ENCODE assay signal across 9 mouse cellular contexts in the genomic region with DNA sequence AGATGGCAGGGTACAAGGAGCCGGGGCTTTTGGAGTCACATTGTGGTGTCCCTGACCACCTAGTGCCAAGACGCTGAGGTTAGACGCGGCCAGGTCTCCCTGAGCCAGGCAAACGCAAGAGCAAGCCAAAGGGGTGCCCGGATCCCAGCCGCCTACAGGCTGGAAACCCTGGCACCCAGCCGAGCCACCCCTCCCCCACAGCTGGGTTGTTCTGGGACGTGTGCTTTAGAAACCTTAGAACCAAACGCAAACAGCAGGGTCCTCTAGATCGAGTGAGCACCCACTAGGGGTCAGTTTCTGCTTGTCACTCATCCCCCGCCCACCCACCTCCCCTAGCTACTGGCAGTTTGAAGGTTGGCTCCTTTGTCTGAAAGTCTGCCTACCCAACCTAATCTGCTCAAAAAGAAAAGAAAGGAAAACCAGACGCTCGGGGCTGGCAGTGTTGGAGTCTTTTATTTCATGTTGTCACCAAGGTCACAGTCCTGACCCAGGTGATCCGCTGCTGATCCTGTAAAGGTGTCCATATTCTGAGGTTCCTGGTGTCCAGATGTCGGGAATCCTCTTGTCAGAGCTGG. TPM values are rescaled to one million over a fixed set of nuclear protein-coding genes. Genes with fewer than 3 reads are reported as not detected.
A peak's percentile ranks its signal among the peaks of the same experiment; 100 is the strongest.
DNase-seq lines count a peak whose midpoint lies in the region; ATAC-seq and TF ChIP-seq lines count a peak whose summit lies in the region.
"Had no signal": no experiment of that assay in that cellular context is flagged by ENCODE, and none has a peak within 500 bp of the region (broad histone marks: within the 10 kb centered on the region; RNA-seq: fewer than 3 reads in every experiment).

No protein-coding gene starts in this region.

- peaks cover 52% of the 10 kb centered on the region for H3K27me3 ChIP-seq in embryonic facial prominence, embryonic 10.5 days (replicated peaks; ENCODE audit: low read depth, poor library complexity, severe bottlenecking)
- peaks cover 3% of the 10 kb centered on the region; the same call in 1 of the 2 replicates for H3K27me3 ChIP-seq in heart, embryonic 14.5 days (ENCODE audit: control insufficient read depth, insufficient read depth, low read length)
- peaks cover 6% of the 10 kb centered on the region; the same call in 1 of the 2 replicates for H3K27me3 ChIP-seq in kidney, embryonic 16.5 days (ENCODE audit: insufficient read depth, low read length)
- H3K27me3 ChIP-seq in lung, postnatal 0 days (replicated peaks; ENCODE audit: insufficient read depth, low read length) = peaks cover 2% of the 10 kb centered on the region

- TF ChIP-seq CTCF in lung, postnatal 0 days (IDR thresholded peaks at IDR 0.05) = peak; percentile 47

- peak; percentile 20 to 76 for DNase-seq in left cerebral cortex, postnatal 10 days (ENCODE audit: extremely low spot score in 1 of 2, low spot score in 2 of 2)
- DNase-seq in left cerebral cortex, adult 8-10 months (ENCODE audit: low spot score in 2 of 2) = no peak
- peak; percentile 63 for DNase-seq in embryonic facial prominence, embryonic 10.5 days (ENCODE audit: low spot score)
- DNase-seq in lung, postnatal 0 days (ENCODE audit: low spot score) = peak; percentile 68
- peak; percentile 69 for DNase-seq in retina, postnatal 1 day

- peak overlapping the region; percentile 71 for H3K9ac ChIP-seq in heart, embryonic 14.5 days (ENCODE audit: low read length)
- peak overlapping the region; percentile 53 for H3K9ac ChIP-seq in kidney, embryonic 16.5 days (replicated peaks; ENCODE audit: low read length)
- H3K9ac ChIP-seq in lung, postnatal 0 days (replicated peaks; ENCODE audit: low read depth) = peak overlapping the region; percentile 36; the same call in 1 of the 2 replicates

- WGBS in embryonic facial prominence, embryonic 10.5 days = 4% methylated on average over 16 of the region's 16 CpGs
- 6% methylated on average over 16 of the region's 16 CpGs for WGBS in heart, embryonic 14.5 days
- WGBS in kidney, embryonic 16.5 days = 8% methylated on average over 16 of the region's 16 CpGs
- WGBS in lung, postnatal 0 days = 7% methylated on average over 16 of the region's 16 CpGs

- H3K27ac ChIP-seq in embryonic facial prominence, embryonic 10.5 days (replicated peaks) = peak overlapping the region; percentile 59
- peak overlapping the region; percentile 87 to 89 for H3K27ac ChIP-seq in heart, embryonic 14.5 days (replicated peaks in 1 of 2; ENCODE audit: control insufficient read depth in 1 of 2, insufficient read depth in 1 of 2, low read depth in 2 of 2, low read length in 2 of 2)
- H3K27ac ChIP-seq in kidney, embryonic 16.5 days (ENCODE audit: low read length) = no peak overlapping the region
- peak overlapping the region; percentile 47; the same call in 1 of the 2 replicates for H3K27ac ChIP-seq in lung, postnatal 0 days (ENCODE audit: low read length)

- TF ChIP-seq EP300 in lung, postnatal 0 days (IDR thresholded peaks at IDR 0.05) = no peak

- peak overlapping the region; percentile 67 for H3K4me2 ChIP-seq in heart, embryonic 14.5 days (ENCODE audit: low read length)
- peak overlapping the region; percentile 52 for H3K4me2 ChIP-seq in kidney, embryonic 16.5 days (replicated peaks; ENCODE audit: low read depth, low read length)
- peak overlapping the region; percentile 54 for H3K4me2 ChIP-seq in lung, postnatal 0 days (replicated peaks; ENCODE audit: low read depth, low read length)

- H3K9me3 ChIP-seq in embryonic facial prominence, embryonic 10.5 days = no peaks in the 10 kb centered on the region
- H3K9me3 ChIP-seq in heart, embryonic 14.5 days (ENCODE audit: control insufficient read depth, low read length) = no peaks in the 10 kb centered on the region
- no peaks in the 10 kb centered on the region for H3K9me3 ChIP-seq in kidney, embryonic 16.5 days (ENCODE audit: low read length)
- H3K9me3 ChIP-seq in lung, postnatal 0 days (ENCODE audit: low read length) = no peaks in the 10 kb centered on the region
- H3K9me3 ChIP-seq: G1E had no signal

- intact Hi-C loops in left cerebral cortex, postnatal 10 days (cut with DNase I) = loop anchor here (5.0 kb wide), 2 partner anchors 667 to 927 kb away; no protein-coding TSS in a partner anchor

- peaks cover 44% of the 10 kb centered on the region for H3K4me1 ChIP-seq in embryonic facial prominence, embryonic 10.5 days
- peaks cover 17 to 35% of the 10 kb centered on the region in 2 experiments for H3K4me1 ChIP-seq in heart, embryonic 14.5 days (ENCODE audit: control insufficient read depth in 2 of 2, insufficient read depth in 2 of 2, low read length in 2 of 2)
- peaks cover 28% of the 10 kb centered on the region for H3K4me1 ChIP-seq in kidney, embryonic 16.5 days (ENCODE audit: insufficient read depth, low read length)
- H3K4me1 ChIP-seq in lung, postnatal 0 days (ENCODE audit: insufficient read depth, low read depth, low read length) = peaks cover 19% of the 10 kb centered on the region

- H3K4me3 ChIP-seq in embryonic facial prominence, embryonic 10.5 days = peak overlapping the region; percentile 46
- H3K4me3 ChIP-seq in heart, embryonic 14.5 days (ENCODE audit: control insufficient read depth in 1 of 2, insufficient read depth in 1 of 2, low read depth in 1 of 2, low read length in 2 of 2) = peak overlapping the region; percentile 34 to 36
- H3K4me3 ChIP-seq in kidney, embryonic 16.5 days (ENCODE audit: low read length) = peak overlapping the region; percentile 34
- H3K4me3 ChIP-seq in lung, postnatal 0 days (ENCODE audit: low read depth, low read length) = peak overlapping the region; percentile 42

- ATAC-seq in heart, embryonic 14.5 days (ENCODE audit: insufficient number of reproducible peaks, insufficient read depth, low FRiP score, low read depth) = peak; percentile 69
- ATAC-seq in kidney, embryonic 16.5 days (ENCODE audit: low FRiP score, low TSS enrichment) = peak; percentile 32; the same call in 1 of the 2 replicates
- ATAC-seq in lung, postnatal 0 days = peak; percentile 49
- no peak for ATAC-seq in erythroblast, adult 5-6 weeks (replicated peaks; ENCODE audit: low FRiP score, poor library complexity, severe bottlenecking)

- no peaks in the 10 kb centered on the region for H3K36me3 ChIP-seq in embryonic facial prominence, embryonic 10.5 days (replicated peaks)
- H3K36me3 ChIP-seq in heart, embryonic 14.5 days (ENCODE audit: control insufficient read depth, insufficient read depth, low read length) = no peaks in the 10 kb centered on the region
- no peaks in the 10 kb centered on the region for H3K36me3 ChIP-seq in kidney, embryonic 16.5 days (ENCODE audit: insufficient read depth, low read length)
- no peaks in the 10 kb centered on the region for H3K36me3 ChIP-seq in lung, postnatal 0 days (ENCODE audit: insufficient read depth, low read length)
- H3K36me3 ChIP-seq: G1E had no signal

RNA-seq across cellular contexts. Expression of a gene that starts 4.1 kb away (rescaled TPM):
- 1 to 10 TPM; 8.1 to 8.6 TPM for total RNA-seq in left cerebral cortex, postnatal 10 days (2021)
- total RNA-seq in left cerebral cortex, adult 8-10 months (2022) = 1 to 10 TPM; 5.3 to 9.6 (median 6.9) TPM
- polyA plus RNA-seq in embryonic facial prominence, embryonic 10.5 days (2016; fragmentation: Nextera tagmentation; extraction: Ambion mirVana) = 5.8 and 7.3 TPM in 2 replicates
- 16.8 and 18.4 TPM in 2 replicates for polyA plus RNA-seq in heart, embryonic 14.5 days (2014; fragmentation: Nextera tagmentation; extraction: Ambion mirVana)
- polyA plus RNA-seq in kidney, embryonic 16.5 days (2015; fragmentation: Nextera tagmentation; extraction: Ambion mirVana) = 29.5 and 33.0 TPM in 2 replicates
- 11.5 and 13.3 TPM in 2 replicates for polyA plus RNA-seq in lung, postnatal 0 days (2015; fragmentation: Nextera tagmentation; extraction: Ambion mirVana)
- total RNA-seq in erythroblast, adult 5-6 weeks (2015; ENCODE audit: low replicate concordance) = not detected in 2 replicates
- total RNA-seq in erythroblast, adult 5-6 weeks (2017; ENCODE audit: low replicate concordance) = 0.70 TPM in 1 of 2 replicates, not detected in the other

RNA-seq across cellular contexts. Expression of a gene that starts 45.1 kb away (rescaled TPM):
- 100 to 1,000 TPM; 387 to 397 TPM for total RNA-seq in left cerebral cortex, postnatal 10 days (2021)
- total RNA-seq in left cerebral cortex, adult 8-10 months (2022) = 100 to 1,000 TPM; 327 to 361 (median 350) TPM
- polyA plus RNA-seq in embryonic facial prominence, embryonic 10.5 days (2016; fragmentation: Nextera tagmentation; extraction: Ambion mirVana) = 648 and 655 TPM in 2 replicates
- 1,652 and 1,757 TPM in 2 replicates for polyA plus RNA-seq in heart, embryonic 14.5 days (2014; fragmentation: Nextera tagmentation; extraction: Ambion mirVana)
- 692 and 698 TPM in 2 replicates for polyA plus RNA-seq in kidney, embryonic 16.5 days (2015; fragmentation: Nextera tagmentation; extraction: Ambion mirVana)
- polyA plus RNA-seq in lung, postnatal 0 days (2015; fragmentation: Nextera tagmentation; extraction: Ambion mirVana) = 593 and 634 TPM in 2 replicates
- total RNA-seq in erythroblast, adult 5-6 weeks (2015; ENCODE audit: low replicate concordance) = 137 and 179 TPM in 2 replicates
- 37.8 and 41.1 TPM in 2 replicates for total RNA-seq in erythroblast, adult 5-6 weeks (2017; ENCODE audit: low replicate concordance)

Comparison
In these comparisons a context has a peak if more than half of its experiments do, and no peak if none do; other contexts are left out.
1. DNase-seq: peak in left cerebral cortex, postnatal 10 days (2 of 2), embryonic facial prominence, embryonic 10.5 days (single experiment), lung, postnatal 0 days (single experiment) and retina, postnatal 1 day (single experiment); none in left cerebral cortex, adult 8-10 months (0 of 2).
2. Peak in every context shown above with its lines, with median percentiles within 50 percentile points of each other: H3K4me3 ChIP-seq, H3K4me2 ChIP-seq and H3K9ac ChIP-seq.